In the genomic region with DNA sequence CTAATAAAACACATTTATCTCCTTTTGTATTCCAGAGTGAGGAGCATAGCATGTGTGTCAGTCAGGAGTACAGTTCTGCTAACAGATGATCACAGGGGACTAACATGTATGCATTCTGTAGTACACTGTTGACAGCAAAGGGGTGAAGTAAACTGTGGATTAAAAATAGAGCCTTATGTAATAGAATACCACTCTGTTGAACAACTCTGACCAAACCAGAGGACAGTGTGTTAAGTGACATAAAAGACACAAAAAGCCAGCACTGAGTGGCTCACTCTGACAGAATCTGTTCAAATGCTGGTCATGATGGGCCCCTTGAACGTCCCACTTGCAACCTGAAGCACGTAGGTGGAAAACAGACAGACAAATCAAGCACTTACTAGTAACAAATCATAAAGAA, we compare ENCODE assay signal across 30 mouse cellular contexts. TPM values are rescaled to one million over a fixed set of nuclear protein-coding genes. Genes with fewer than 3 reads are reported as not detected.
DNase-seq lines count a peak whose midpoint lies in the region; ATAC-seq and TF ChIP-seq lines count a peak whose summit lies in the region.
"Had no signal": no experiment of that assay in that cellular context is flagged by ENCODE, and none has a peak within 500 bp of the region (broad histone marks: within the 10 kb centered on the region; RNA-seq: fewer than 3 reads in every experiment).

No protein-coding gene starts in this region.

- no peak for DNase-seq in heart, postnatal 36 days
- DNase-seq in heart, postnatal 10 days = no peak
- no peak for DNase-seq in lung, embryonic 14.5 days
- no peak for DNase-seq in lung, postnatal 4 days
- DNase-seq: adrenal gland, adult 2 months; B cell, adult 2 months; cerebellum, adult 11 months; cerebellum, adult 2 months; cerebellum, adult 9-11 months; cerebellum, postnatal 25 days; forebrain, postnatal 0 days; gastrocnemius, adult 2 months; gastrocnemius, postnatal 14 days; kidney, adult 18-20 months had no signal

- WGBS in heart, embryonic 12.5 days = 79% methylated on average over 2 of the region's 2 CpGs
- WGBS in heart, embryonic 15.5 days = 44% methylated on average over 2 of the region's 2 CpGs
- WGBS in lung, embryonic 14.5 days = 69% methylated on average over 2 of the region's 2 CpGs

- H3K27ac ChIP-seq in heart, embryonic 12.5 days (ENCODE audit: poor library complexity, severe bottlenecking) = peak overlapping the region; percentile 54
- H3K27ac ChIP-seq in heart, embryonic 15.5 days = peak overlapping the region; percentile 60
- H3K27ac ChIP-seq in lung, embryonic 14.5 days (ENCODE audit: low read depth) = peak overlapping the region; percentile 18; the same call in 1 of the 2 replicates
- H3K27ac ChIP-seq: embryonic facial prominence, embryonic 12.5 days; gastrocnemius, adult 2 months; hindbrain, embryonic 14.5 days; hindbrain, postnatal 0 days had no signal

- intact Hi-C loops in heart, postnatal 36 days (cut with DNase I) = no loop called here
- intact Hi-C loops in heart, postnatal 10 days (cut with DNase I) = loop anchor here (5.0 kb wide), 2 partner anchors 233 to 728 kb away; a partner anchor contains a TSS

- no peak overlapping the region for H3K4me2 ChIP-seq in heart, embryonic 12.5 days
- no peak overlapping the region for H3K4me2 ChIP-seq in heart, embryonic 15.5 days
- no peak overlapping the region for H3K4me2 ChIP-seq in lung, embryonic 14.5 days
- H3K4me2 ChIP-seq: embryonic facial prominence, embryonic 12.5 days; embryonic facial prominence, embryonic 15.5 days; hindbrain, embryonic 14.5 days had no signal

- no peak overlapping the region for H3K9ac ChIP-seq in heart, embryonic 12.5 days
- no peak overlapping the region for H3K9ac ChIP-seq in heart, embryonic 15.5 days
- H3K9ac ChIP-seq in lung, embryonic 14.5 days = no peak overlapping the region
- H3K9ac ChIP-seq: embryonic facial prominence, embryonic 12.5 days; embryonic facial prominence, embryonic 15.5 days; forebrain, postnatal 0 days; hindbrain, embryonic 14.5 days had no signal

- no peak overlapping the region for H3K4me3 ChIP-seq in heart, embryonic 12.5 days
- no peak overlapping the region for H3K4me3 ChIP-seq in heart, embryonic 15.5 days
- H3K4me3 ChIP-seq in lung, embryonic 14.5 days (ENCODE audit: low read depth, low read length) = no peak overlapping the region
- H3K4me3 ChIP-seq: embryonic facial prominence, embryonic 12.5 days; embryonic facial prominence, embryonic 15.5 days; gastrocnemius, adult 2 months had no signal

- no peak; the same call in 1 of the 2 replicates for ATAC-seq in heart, embryonic 12.5 days (ENCODE audit: insufficient number of reproducible peaks, low FRiP score)
- ATAC-seq in heart, embryonic 15.5 days (replicated peaks; ENCODE audit: insufficient number of reproducible peaks, insufficient read depth, low FRiP score, low read depth) = peak; percentile 50; the same call in 1 of the 2 replicates
- no peak for ATAC-seq in lung, embryonic 14.5 days (ENCODE audit: insufficient read depth)
- ATAC-seq: forebrain, embryonic 14.5 days; forebrain, postnatal 0 days; hindbrain, postnatal 0 days; inflammation-experienced regulatory T-cells, adult 6 months; intestine, embryonic 16.5 days; Patski had no signal

- H3K36me3 ChIP-seq in heart, embryonic 12.5 days = peaks cover 10% of the 10 kb centered on the region; the same call in 1 of the 2 replicates
- H3K36me3 ChIP-seq in heart, embryonic 15.5 days = no peaks in the 10 kb centered on the region
- H3K36me3 ChIP-seq in lung, embryonic 14.5 days (ENCODE audit: insufficient read depth) = peaks cover 3% of the 10 kb centered on the region; the same call in 1 of the 2 replicates

- no peak for TF ChIP-seq CTCF in lung, embryonic 14.5 days (IDR thresholded peaks at IDR 0.05; ENCODE audit: low read depth)

- peaks cover 23% of the 10 kb centered on the region for H3K4me1 ChIP-seq in heart, embryonic 12.5 days (replicated peaks)
- peaks cover 14% of the 10 kb centered on the region for H3K4me1 ChIP-seq in heart, embryonic 15.5 days (replicated peaks)
- H3K4me1 ChIP-seq in lung, embryonic 14.5 days (ENCODE audit: insufficient read depth) = no peaks in the 10 kb centered on the region

- H3K27me3 ChIP-seq in heart, embryonic 12.5 days (replicated peaks) = no peaks in the 10 kb centered on the region
- no peaks in the 10 kb centered on the region for H3K27me3 ChIP-seq in heart, embryonic 15.5 days
- no peaks in the 10 kb centered on the region for H3K27me3 ChIP-seq in lung, embryonic 14.5 days (ENCODE audit: insufficient read depth, low read length)
- H3K27me3 ChIP-seq: CH12.LX; embryonic facial prominence, embryonic 12.5 days; embryonic facial prominence, embryonic 15.5 days; Patski had no signal

- H3K9me3 ChIP-seq in heart, embryonic 12.5 days (replicated peaks) = no peaks in the 10 kb centered on the region
- no peaks in the 10 kb centered on the region for H3K9me3 ChIP-seq in heart, embryonic 15.5 days (replicated peaks)
- no peaks in the 10 kb centered on the region for H3K9me3 ChIP-seq in lung, embryonic 14.5 days (ENCODE audit: low read depth, low read length)
- H3K9me3 ChIP-seq: embryonic facial prominence, embryonic 12.5 days; embryonic facial prominence, embryonic 15.5 days; G1E had no signal

RNA-seq across cellular contexts. Expression of a gene that starts 45.9 kb away (rescaled TPM):
- not detected in 2 replicates for polyA plus RNA-seq in heart, embryonic 12.5 days (2016; fragmentation: Nextera tagmentation; extraction: Ambion mirVana)
- not detected for total RNA-seq in heart, postnatal 36 days (2021)
- 0.08 TPM in 1 of 2 replicates, not detected in the other for polyA plus RNA-seq in heart, embryonic 15.5 days (2015; fragmentation: Nextera tagmentation; extraction: Ambion mirVana)
- total RNA-seq in heart, postnatal 10 days (2021) = under 1 TPM in 1 of 2 experiments, not detected in 1; 0.48 TPM
- polyA plus RNA-seq in lung, embryonic 14.5 days (2014; fragmentation: Nextera tagmentation; extraction: Ambion mirVana) = not detected in 2 replicates
- total RNA-seq: common myeloid progenitor, adult 5-6 weeks; G1E; gastrocnemius, adult 2 months; gastrocnemius, postnatal 14 days; heart, adult 18-20 months; heart, postnatal 25 days had no signal
- polyA plus RNA-seq: adrenal gland, adult 2 months; forebrain, embryonic 11.5 days; forebrain, embryonic 14.5 days; G1E; inflammation-experienced regulatory T-cells, adult 6 months; Patski had no signal
